Mouse (Mus musculus): ENCODE data around the gene Adamts17. TPM values are rescaled to one million over a fixed set of nuclear protein-coding genes. Genes with fewer than 3 reads are reported as not detected.

Gene Adamts17
- polyA plus RNA-seq, 1 experiment from 2014 or later = 3.7 TPM

DNA sequence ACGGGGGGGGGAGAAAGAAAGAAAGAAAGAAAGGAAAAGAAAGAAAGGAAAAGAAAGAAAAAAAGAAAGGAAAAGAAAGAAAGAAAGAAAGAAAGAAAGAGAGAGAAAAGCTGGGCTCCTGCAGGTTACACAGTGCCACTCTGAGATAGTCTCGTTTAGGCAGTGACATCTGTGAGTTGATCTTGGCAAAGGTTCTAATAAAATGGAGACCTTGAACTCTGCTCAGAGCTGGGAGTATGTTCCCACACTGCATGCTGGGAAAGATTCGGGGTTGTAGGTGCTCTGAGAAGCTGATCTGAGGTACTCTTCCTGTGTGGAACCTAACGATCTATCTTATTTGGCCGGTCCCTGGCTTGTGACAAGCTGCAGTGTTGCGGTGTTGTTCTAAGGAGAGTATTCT is 7.0 kb downstream of the Adamts17 start:
- Histone ChIP-seq H3K27ac (ENCODE audit: poor library complexity, severe bottlenecking) (no peak overlapping the region), H3K9ac (no peak overlapping the region), H3K4me1 (replicated peaks) (peaks cover 7% of the 10 kb centered on the region; the same call in 1 of the 2 replicates), H3K9me3 (replicated peaks) (no peaks in the 10 kb centered on the region), H3K36me3 (no peaks in the 10 kb centered on the region), H3K4me3 (no peak overlapping the region), H3K27me3 (replicated peaks) (peaks cover 8% of the 10 kb centered on the region; the same call in 1 of the 2 replicates), H3K4me2 (no peak overlapping the region)
- WGBS = 66% methylated on average over 6 of the region's 6 CpGs
- no peak for ATAC-seq (ENCODE audit: insufficient number of reproducible peaks, low FRiP score)

DNA sequence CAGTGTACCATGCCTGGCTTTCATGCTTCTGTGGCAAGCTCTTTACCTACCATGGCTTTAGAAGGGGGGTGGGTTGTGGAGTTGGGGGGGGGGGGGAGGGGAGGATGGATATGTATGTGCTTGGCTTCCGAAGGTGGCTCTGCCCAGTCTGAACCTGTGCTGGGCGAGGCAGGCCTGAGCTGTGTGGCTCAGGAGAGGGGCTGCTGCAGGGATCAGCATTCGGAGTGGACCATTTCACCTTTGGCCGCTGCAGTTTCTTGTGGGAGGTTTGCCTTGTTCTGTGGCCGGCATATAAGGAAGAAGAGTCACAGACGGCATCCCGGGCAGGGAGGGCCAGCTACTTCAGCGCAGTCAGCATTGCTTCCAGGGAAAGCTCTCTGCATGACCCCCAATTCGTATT is 7.8 kb downstream of the Adamts17 start:
- H3K27me3 ChIP-seq (replicated peaks) = peaks cover 8% of the 10 kb centered on the region; the same call in 1 of the 2 replicates
- H3K4me2 ChIP-seq = no peak overlapping the region
- ATAC-seq (ENCODE audit: insufficient number of reproducible peaks, low FRiP score) = no peak
- WGBS = 86% methylated on average over 9 of the region's 9 CpGs
- no peaks in the 10 kb centered on the region for H3K9me3 ChIP-seq (replicated peaks)
- H3K4me1 ChIP-seq (replicated peaks) = peaks cover 6% of the 10 kb centered on the region; the same call in 1 of the 2 replicates
- H3K9ac ChIP-seq = no peak overlapping the region
- H3K4me3 ChIP-seq = no peak overlapping the region
- H3K27ac ChIP-seq (ENCODE audit: poor library complexity, severe bottlenecking) = no peak overlapping the region
- H3K36me3 ChIP-seq = no peaks in the 10 kb centered on the region

DNA sequence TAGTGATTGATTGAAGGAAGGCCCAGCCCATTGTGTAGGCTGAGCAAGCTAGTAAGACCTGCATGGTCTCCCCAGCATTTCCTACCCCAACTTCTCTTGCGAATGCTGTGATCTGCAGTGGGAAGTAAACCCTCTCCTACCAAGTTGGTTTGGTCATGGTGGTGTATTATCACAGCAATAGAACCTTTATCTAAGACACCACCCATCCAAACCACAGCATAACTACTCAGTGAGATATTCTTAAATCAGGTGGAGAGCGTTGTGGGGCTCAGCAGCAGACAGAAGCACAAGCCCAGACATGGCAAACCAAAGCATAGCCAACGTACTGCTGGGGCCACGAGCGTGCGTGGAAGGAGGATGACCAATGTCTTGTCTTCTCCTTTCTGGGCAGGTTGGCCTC is 9.8 kb downstream of the Adamts17 start:
- Histone ChIP-seq H3K4me2 (no peak overlapping the region), H3K27me3 (replicated peaks) (peaks cover 4% of the 10 kb centered on the region; the same call in 1 of the 2 replicates), H3K9me3 (replicated peaks) (no peaks in the 10 kb centered on the region), H3K27ac (ENCODE audit: poor library complexity, severe bottlenecking) (no peak overlapping the region), H3K4me1 (replicated peaks) (no peaks in the 10 kb centered on the region), H3K4me3 (no peak overlapping the region), H3K9ac (no peak overlapping the region), H3K36me3 (peaks cover 6% of the 10 kb centered on the region; the same call in 1 of the 2 replicates)
- WGBS = 87% methylated on average over 6 of the region's 6 CpGs
- ATAC-seq (ENCODE audit: insufficient number of reproducible peaks, low FRiP score) = no peak

DNA sequence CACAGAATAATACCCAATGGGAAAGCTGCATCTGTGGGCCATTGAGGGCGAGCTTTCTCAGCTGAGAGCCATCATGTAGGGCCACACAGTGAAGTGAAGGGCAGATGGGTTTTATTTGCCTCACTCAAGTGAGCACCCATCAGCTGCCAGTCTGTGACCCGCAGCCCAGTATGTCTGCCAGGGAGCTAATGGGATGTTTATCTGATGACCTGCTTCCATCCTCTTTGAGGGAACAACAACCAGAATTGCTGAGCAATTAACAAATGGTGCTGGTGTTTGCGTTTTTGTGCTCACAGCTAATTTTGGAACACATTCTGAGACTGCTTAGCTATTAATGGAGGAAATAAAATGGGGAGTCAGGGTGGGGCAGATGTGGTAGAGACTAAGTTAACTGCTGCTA is 12.6 kb downstream of the Adamts17 start:
- H3K9me3 ChIP-seq (replicated peaks) = no peaks in the 10 kb centered on the region
- ATAC-seq (ENCODE audit: insufficient number of reproducible peaks, low FRiP score) = no peak
- WGBS = 68% methylated on average over 3 of the region's 3 CpGs
- H3K27me3 ChIP-seq (replicated peaks) = peaks cover 4% of the 10 kb centered on the region; the same call in 1 of the 2 replicates
- H3K4me2 ChIP-seq = no peak overlapping the region
- no peak overlapping the region for H3K9ac ChIP-seq
- H3K4me3 ChIP-seq = no peak overlapping the region
- no peak overlapping the region for H3K27ac ChIP-seq (ENCODE audit: poor library complexity, severe bottlenecking)
- H3K4me1 ChIP-seq (replicated peaks) = peaks cover 5% of the 10 kb centered on the region; the same call in 1 of the 2 replicates
- peaks cover 6% of the 10 kb centered on the region; the same call in 1 of the 2 replicates for H3K36me3 ChIP-seq

DNA sequence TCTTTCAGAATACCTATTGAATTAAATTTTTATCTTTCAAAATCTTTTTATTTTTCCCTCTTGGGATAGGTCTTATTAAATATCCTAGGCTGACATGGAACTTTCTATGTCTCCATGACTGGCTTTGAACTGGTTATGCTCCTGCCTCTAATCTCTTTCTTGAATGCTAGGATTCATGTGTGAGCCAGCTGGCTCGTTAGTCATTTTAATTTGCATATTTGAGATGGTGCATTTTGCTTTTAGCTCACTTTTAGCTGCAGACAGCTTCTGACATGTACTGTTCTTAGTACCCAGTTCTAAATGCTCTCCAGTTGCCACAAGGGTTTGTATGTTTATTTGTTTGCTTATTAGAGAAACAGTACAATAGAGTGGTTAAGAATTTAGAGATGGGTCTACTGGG is 18.1 kb downstream of the Adamts17 start:
- no peak overlapping the region for H3K4me3 ChIP-seq
- H3K9me3 ChIP-seq (replicated peaks) = no peaks in the 10 kb centered on the region
- no peak for ATAC-seq (ENCODE audit: insufficient number of reproducible peaks, low FRiP score)
- WGBS = 83% methylated on average over 1 of the region's 1 CpGs
- H3K4me1 ChIP-seq (replicated peaks) = peaks cover 5% of the 10 kb centered on the region; the same call in 1 of the 2 replicates
- no peak overlapping the region for H3K27ac ChIP-seq (ENCODE audit: poor library complexity, severe bottlenecking)
- peaks cover 6% of the 10 kb centered on the region; the same call in 1 of the 2 replicates for H3K36me3 ChIP-seq
- no peak overlapping the region for H3K4me2 ChIP-seq
- H3K9ac ChIP-seq = no peak overlapping the region
- 0 out of 2 replicates have a peak, but pooled peaks cover 4% of the 10 kb centered on the region for H3K27me3 ChIP-seq (replicated peaks)

DNA sequence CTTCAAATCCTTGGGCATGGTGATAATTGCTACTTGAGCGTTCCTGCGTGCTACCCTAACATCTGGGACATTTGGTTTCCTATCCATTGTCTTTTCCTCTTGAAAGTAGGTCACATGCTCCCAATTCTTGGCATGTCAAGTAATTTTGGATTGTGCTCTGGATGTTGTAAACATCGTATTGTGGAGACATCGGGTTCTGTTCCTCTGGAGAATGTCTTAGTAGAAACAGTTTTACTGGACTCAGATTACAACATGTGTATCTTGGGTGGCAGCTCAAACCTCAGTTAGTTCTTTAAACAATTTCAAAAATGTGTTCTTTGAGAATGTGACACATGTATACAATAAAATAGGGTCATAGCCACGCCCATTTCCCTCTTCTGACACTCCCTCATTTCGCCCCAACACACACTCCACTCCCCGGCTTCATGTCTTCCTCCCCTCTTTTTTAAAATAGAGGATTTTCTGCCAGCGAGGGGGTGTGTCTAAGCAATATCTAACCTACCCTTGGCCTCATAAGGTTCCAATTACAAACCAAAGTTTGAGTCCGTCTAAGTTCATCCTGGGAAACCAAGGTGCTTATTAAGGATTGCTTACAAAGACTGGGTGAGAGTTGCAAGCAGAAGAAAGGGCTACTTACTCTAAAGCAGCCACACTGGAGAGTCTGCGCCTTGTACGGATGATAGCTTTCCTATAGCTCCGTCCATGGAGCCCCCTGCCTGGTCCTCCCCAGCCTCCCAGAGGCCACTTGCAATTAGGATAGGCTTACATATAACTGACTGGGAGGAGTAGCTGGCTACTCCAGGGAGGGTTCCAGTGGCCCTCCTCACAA is 18.9 kb downstream of the Adamts17 start:
- H3K4me2 ChIP-seq = no peak overlapping the region
- no peak overlapping the region for H3K9ac ChIP-seq
- peaks cover 5% of the 10 kb centered on the region; the same call in 1 of the 2 replicates for H3K4me1 ChIP-seq (replicated peaks)
- no peak overlapping the region for H3K27ac ChIP-seq (ENCODE audit: poor library complexity, severe bottlenecking)
- peaks cover 6% of the 10 kb centered on the region; the same call in 1 of the 2 replicates for H3K36me3 ChIP-seq
- H3K4me3 ChIP-seq = no peak overlapping the region
- no peaks in the 10 kb centered on the region for H3K9me3 ChIP-seq (replicated peaks)
- no peak for ATAC-seq (ENCODE audit: insufficient number of reproducible peaks, low FRiP score)
- 79% methylated on average over 12 of the region's 12 CpGs for WGBS
- 0 out of 2 replicates have a peak, but pooled peaks cover 5% of the 10 kb centered on the region for H3K27me3 ChIP-seq (replicated peaks)

DNA sequence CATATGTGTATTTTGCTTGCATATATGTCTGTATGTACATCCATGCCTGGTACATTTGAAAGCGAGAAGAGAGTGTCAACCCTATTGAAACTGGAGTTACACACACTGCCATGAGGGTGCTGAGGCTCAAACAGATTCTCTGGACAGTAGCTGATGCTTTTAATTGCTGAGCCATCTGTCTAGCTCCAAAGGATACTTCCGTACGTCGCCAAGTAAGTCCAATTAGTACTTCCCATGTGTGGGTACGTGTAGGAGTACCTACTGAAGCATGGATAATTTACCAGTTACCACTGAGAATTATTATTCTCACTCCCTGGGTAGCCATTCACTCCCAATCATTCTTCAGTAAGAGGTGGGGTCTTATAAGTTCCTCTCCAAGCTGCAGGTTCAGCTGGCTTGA is 19.7 kb downstream of the Adamts17 start:
- Histone ChIP-seq H3K9me3 (replicated peaks) (no peaks in the 10 kb centered on the region), H3K4me1 (replicated peaks) (peaks cover 5% of the 10 kb centered on the region; the same call in 1 of the 2 replicates), H3K27ac (ENCODE audit: poor library complexity, severe bottlenecking) (no peak overlapping the region), H3K4me2 (no peak overlapping the region), H3K36me3 (0 out of 2 replicates have a peak, but pooled peaks cover 1% of the 10 kb centered on the region), H3K27me3 (replicated peaks) (0 out of 2 replicates have a peak, but pooled peaks cover 4% of the 10 kb centered on the region), H3K4me3 (no peak overlapping the region), H3K9ac (no peak overlapping the region)
- ATAC-seq (ENCODE audit: insufficient number of reproducible peaks, low FRiP score) = no peak
- WGBS = 87% methylated on average over 5 of the region's 5 CpGs

DNA sequence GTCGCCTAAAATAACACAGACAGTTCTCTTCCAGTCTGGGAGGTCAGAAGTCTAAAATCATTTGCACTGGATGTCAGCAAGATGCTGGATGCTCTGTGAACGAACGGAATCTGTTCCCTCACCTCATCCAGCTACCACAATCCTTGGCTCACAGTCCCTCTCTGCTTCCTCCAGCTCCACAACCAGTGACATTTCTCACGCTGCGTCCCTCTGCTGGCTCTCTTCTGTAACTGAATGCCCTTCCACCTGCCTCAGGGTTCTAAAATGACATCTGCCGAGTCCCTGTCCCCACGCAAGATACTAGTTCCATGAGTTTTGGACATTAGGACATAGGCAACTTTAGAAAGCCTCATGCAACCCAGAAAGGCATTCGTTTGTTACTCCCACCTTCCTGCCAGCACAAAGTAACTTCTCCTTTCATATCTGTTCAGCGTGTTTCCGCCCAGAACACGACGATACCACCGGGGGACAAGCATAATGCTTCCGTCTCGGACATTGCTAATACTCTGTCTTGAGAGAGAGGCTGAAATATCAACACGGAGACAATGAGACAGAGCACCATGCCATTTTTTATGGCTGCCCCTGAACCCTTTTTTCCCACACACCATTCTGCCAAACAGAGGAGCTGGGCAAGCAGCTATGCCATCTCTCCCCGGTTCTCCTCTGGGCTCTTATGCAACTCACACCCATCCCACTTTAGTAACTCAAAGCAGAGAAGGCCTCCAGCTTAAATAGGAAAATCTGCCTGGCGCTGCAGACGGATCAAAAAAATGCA is 27.6 kb downstream of the Adamts17 start:
- H3K27ac ChIP-seq (ENCODE audit: poor library complexity, severe bottlenecking) = no peak overlapping the region
- H3K36me3 ChIP-seq = no peaks in the 10 kb centered on the region
- no peak overlapping the region for H3K4me2 ChIP-seq
- H3K27me3 ChIP-seq (replicated peaks) = 0 out of 2 replicates have a peak, but pooled peaks cover 4% of the 10 kb centered on the region
- no peaks in the 10 kb centered on the region for H3K9me3 ChIP-seq (replicated peaks)
- no peak overlapping the region for H3K9ac ChIP-seq
- peaks cover 31% of the 10 kb centered on the region for H3K4me1 ChIP-seq (replicated peaks)
- H3K4me3 ChIP-seq = no peak overlapping the region
- ATAC-seq (ENCODE audit: insufficient number of reproducible peaks, low FRiP score) = no peak
- 73% methylated on average over 19 of the region's 19 CpGs for WGBS

DNA sequence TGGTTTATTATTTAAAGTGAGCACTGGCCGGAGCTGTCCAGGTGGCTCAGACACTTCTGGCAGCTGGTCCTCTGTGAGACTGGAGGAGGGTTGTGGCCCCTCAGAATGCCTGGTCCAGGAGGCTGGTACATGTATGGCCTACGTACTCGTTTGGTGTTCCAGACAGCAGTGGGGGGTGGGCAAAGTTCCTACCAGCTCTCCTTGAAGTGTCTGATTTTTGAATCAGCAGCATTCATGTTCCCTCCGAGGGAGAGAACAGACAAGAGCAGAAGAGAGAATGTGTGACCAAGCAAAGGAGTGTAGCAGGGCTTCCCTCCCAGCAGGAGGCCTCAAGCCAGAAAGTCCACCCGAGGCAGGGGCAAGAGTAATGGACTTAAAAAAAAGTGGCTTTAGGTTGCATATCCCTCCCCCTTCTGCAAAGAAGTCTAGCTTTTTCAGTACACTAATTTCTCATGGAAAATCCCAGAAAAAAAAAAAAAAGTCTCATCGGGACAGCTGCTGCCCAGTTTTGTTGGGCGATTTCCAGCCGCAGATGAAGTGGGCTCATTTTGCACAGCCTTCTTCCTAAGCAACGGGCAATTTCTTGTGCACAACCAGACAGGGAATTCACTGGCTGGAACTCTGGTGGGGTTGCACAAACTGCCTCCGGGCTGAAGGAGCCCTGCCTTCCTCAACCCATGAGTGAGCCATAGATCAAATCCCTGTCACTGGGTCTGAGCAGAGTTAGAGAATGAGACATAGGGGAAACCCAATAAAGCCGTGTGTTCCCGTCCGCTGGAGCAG is 28.4 kb downstream of the Adamts17 start:
- H3K4me1 ChIP-seq (replicated peaks) = peaks cover 33% of the 10 kb centered on the region
- H3K9ac ChIP-seq = no peak overlapping the region
- no peak overlapping the region for H3K4me2 ChIP-seq
- H3K36me3 ChIP-seq = no peaks in the 10 kb centered on the region
- H3K27me3 ChIP-seq (replicated peaks) = 0 out of 2 replicates have a peak, but pooled peaks cover 4% of the 10 kb centered on the region
- H3K9me3 ChIP-seq (replicated peaks) = no peaks in the 10 kb centered on the region
- no peak overlapping the region for H3K27ac ChIP-seq (ENCODE audit: poor library complexity, severe bottlenecking)
- ATAC-seq (ENCODE audit: insufficient number of reproducible peaks, low FRiP score) = no peak
- no peak overlapping the region for H3K4me3 ChIP-seq
- 71% methylated on average over 13 of the region's 13 CpGs for WGBS

DNA sequence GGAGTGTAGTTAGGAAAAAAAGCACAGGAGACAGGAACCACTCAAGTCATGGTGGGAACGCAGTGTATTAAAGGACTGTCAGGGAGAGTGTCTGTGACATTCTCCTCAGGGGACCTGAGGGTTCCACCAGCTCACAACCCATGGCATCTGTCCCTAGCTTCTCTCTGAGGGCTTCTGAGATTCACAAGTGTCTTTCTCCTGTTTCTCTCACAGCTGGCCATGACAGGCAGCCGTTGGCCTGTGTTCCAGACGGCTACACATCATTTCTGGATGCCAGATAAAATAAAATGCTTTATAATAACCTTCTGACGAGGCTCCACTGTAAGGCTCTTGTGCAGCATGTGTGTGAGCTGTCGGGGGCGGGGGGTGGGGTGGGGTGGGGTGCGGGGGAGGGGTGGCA is 32.0 kb downstream of the Adamts17 start:
- 59% methylated on average over 7 of the region's 7 CpGs for WGBS
- H3K36me3 ChIP-seq = no peaks in the 10 kb centered on the region
- no peaks in the 10 kb centered on the region for H3K27me3 ChIP-seq (replicated peaks)
- no peak overlapping the region for H3K4me3 ChIP-seq
- H3K9me3 ChIP-seq (replicated peaks) = 0 out of 2 replicates have a peak, but pooled peaks cover 2% of the 10 kb centered on the region
- H3K4me2 ChIP-seq = no peak overlapping the region
- H3K4me1 ChIP-seq (replicated peaks) = peaks cover 39% of the 10 kb centered on the region
- no peak overlapping the region for H3K27ac ChIP-seq (ENCODE audit: poor library complexity, severe bottlenecking)
- no peak overlapping the region for H3K9ac ChIP-seq
- no peak for ATAC-seq (ENCODE audit: insufficient number of reproducible peaks, low FRiP score)
